Mouse (Mus musculus): Measurements from ENCODE around the gene Gm21209.
"Not testable (repeated sequence)": the region's sequence is repeated elsewhere in the genome, so short reads cannot be mapped to it uniquely, and the experiment has no call there.

The Gm21209 gene

GRCm38 (mm10) chrY:49570856-49571255 is at the start of gene Gm21209:
Gene Gm21209 (plus strand): TSS chrY:49571156.
- DNase-seq (ENCODE audit: low spot score): not testable (repeated sequence)

Data from embryo, embryonic 10 days (tissue).